Mouse (Mus musculus) Patski (cell line): ENCODE measurements around the gene Oprl1. TPM values are rescaled to one million over a fixed set of nuclear protein-coding genes. Genes with fewer than 3 reads are reported as not detected.

Source experiments
- ATAC-seq: fragments of 100-300 bp; one replicate; pipeline ENCODE4 v1.8.0; 2021
- CTCF ChIA-PET: fragments of 350-600 bp; sonication (Branson Sonifier 250); formaldehyde crosslinking; loops from one replicate; lab custom pipeline; 2022; ENCODE audit warnings: inconsistent platforms; lab: Charles Lee
- POLR2A ChIA-PET: fragments of 350-600 bp; sonication (Branson Sonifier 250); formaldehyde crosslinking; loops from one replicate; lab custom pipeline; 2022; ENCODE audit warnings: antibody characterized with exemption, inconsistent platforms; lab: Charles Lee
- DNase-seq: peaks from one replicate; pipeline ENCODE4 v3.0.0-alpha.2; 2011; ENCODE audit warnings: low read depth, low spot score
- H3K27me3 ChIP-seq: fragments of 371-371 bp; one replicate; pipeline ENCODE4 v1.5.1; 2021
- CTCF ChIP-seq: fragments of 100-300 bp; IDR thresholded peaks from one replicate; pipeline ENCODE4 v1.5.1; 2021
- in situ Hi-C: fragments of 300-500 bp; cut with MboI; formaldehyde crosslinking; loops from 3 replicates; pipeline ENCODE4 v1.11.1; 2018; ENCODE audit warnings: low pct_unique_long_range_greater_than_20kb, mixed read lengths
- polyA plus RNA-seq: library from polyadenylated mRNA; unstranded; gene quantifications from one replicate; pipeline ENCODE4 v1.2.3, GENCODE M21; 2021

The Oprl1 gene
- polyA plus RNA-seq, 1 experiment from 2014 or later: not detected

DNA sequence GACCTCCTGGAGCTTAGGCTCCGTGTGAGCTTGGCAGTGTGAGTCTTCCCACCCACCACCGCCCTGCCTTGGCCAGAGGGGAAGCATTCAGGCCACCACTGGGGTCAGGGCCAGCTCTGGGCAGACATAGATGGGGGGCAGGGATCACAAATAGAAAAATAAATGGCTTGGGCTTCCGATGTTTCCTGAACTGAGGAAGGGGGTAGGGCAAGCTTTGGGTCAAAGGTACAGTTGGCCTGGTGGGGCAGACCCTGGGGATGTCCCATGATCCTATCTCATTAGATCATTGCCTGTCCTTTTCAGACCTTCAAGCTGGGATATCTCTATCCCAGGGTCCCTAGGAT is 37.1 kb upstream of the Oprl1 start:
- DNase-seq: no peak
- ChIA-PET POLR2A (no interaction called here), CTCF (interaction anchor here (1.1 to 6.4 kb wide), 12 partner anchors 10 to 288 kb away, joined by 3 to 135 read pairs (median 7); partner anchors contain the start of gene Gm29797)
- ATAC-seq: no peak
- H3K27me3 ChIP-seq: peaks cover 9% of the 10 kb centered on the region
- no peak for TF ChIP-seq CTCF
- in situ Hi-C loops: loop anchor here (5.0 kb wide), 1 partner anchor 35 kb away; no protein-coding TSS in a partner anchor

GRCm38 (mm10) chr2:181678780-181679179 is 36.0 kb upstream of the Oprl1 start:
- CTCF ChIA-PET: interaction anchor here (0.6 to 6.4 kb wide), 32 partner anchors 8 to 376 kb away, joined by 3 to 135 read pairs (median 4); partner anchors contain the start of genes Abhd16b, Gm29797, Samd10 and Tpd52l2
- in situ Hi-C loops: loop anchor here (5.0 kb wide), 1 partner anchor 36 kb away; no protein-coding TSS in a partner anchor
- ATAC-seq: peak; percentile 80
- POLR2A ChIA-PET: no interaction called here
- no peaks in the 10 kb centered on the region for H3K27me3 ChIP-seq
- no peak for TF ChIP-seq CTCF
- DNase-seq: peak; percentile 48

DNA sequence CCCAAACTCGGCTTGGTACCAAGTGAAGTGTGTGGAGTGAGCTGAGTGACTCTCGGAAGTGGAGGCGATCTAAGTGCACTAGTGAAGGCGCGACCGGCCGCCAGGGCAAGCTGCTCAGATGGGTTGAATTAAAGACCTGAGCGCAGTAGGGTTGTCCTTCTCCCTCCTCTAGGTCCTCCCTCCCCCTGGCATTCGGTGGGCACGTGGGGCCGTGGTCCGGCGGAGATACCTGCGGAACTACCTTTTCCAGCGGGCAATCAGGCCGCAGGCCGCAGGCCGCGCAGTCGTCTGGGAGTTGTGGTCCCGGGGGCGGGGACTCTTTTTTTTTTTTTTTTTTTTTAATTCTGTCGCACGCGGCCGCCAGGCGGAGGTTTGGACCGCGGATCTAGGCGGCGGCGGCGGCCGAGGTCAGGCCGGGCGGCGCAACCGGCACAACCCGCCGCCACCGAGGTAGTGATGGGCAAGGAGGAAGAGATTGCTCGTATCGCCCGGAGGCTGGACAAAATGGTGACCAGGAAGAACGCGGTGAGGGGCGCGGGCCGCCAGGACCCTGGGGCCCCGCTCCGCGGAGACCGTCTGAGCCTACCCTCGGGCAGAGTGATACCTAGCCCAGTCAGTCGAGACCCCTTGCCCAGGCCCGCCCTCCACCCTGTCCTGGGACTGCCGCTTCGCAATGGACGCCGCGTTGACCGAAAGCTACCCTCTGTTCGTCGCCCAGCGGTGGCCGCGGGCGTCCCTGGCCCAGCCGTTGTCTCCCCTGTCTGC is 34.7 kb upstream of the Oprl1 start, which contains the start of gene Tcea2:
Tcea2 (plus strand) TSS at position 360 of the 765 bp plus-strand sequence.
- no peak for TF ChIP-seq CTCF
- POLR2A ChIA-PET: interaction anchor here (0.5 to 0.7 kb wide), 2 partner anchors 97 to 290 kb away, joined by 3 to 4 read pairs; no protein-coding TSS in a partner anchor
- CTCF ChIA-PET: interaction anchor here (1.1 to 6.4 kb wide), 7 partner anchors 10 to 184 kb away, joined by 3 to 135 read pairs (median 6); partner anchors contain the start of genes Gm29797 and Tpd52l2
- DNase-seq (peak; percentile 35), ATAC-seq (peak; percentile 46)
- H3K27me3 ChIP-seq: no peaks in the 10 kb centered on the region
- in situ Hi-C loops: loop anchor here (5.0 kb wide), 1 partner anchor 38 kb away; no protein-coding TSS in a partner anchor

DNA sequence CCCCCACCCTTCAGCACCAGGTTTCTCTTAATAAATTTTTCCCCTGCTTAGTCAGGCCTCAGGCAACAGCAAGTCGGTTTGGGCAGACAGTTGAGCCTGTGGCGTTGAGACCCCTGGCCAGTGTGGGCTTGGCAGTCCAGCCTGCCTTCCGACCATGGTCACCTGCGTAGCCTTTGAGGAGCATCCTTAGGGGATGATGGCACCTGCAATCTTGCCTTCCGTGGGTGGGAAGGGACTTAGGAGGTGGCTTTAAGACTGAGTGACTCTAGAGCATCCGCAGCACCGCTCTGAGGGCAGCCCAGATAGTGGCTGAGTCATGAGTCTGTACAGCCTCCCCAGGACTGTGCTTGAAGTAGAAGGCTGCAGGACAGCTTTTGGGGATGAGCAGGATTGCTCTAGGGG is 34.1 kb upstream of the Oprl1 start:
- POLR2A ChIA-PET: interaction anchor here (0.5 kb wide), 1 partner anchor 290 kb away, joined by 3 read pairs; no protein-coding TSS in a partner anchor
- TF ChIP-seq CTCF: no peak
- CTCF ChIA-PET: interaction anchor here (1.4 to 6.4 kb wide), 2 partner anchors 17 to 44 kb away, joined by 4 to 135 read pairs; partner anchors contain the start of gene Gm29797
- in situ Hi-C loops: no loop called here
- ATAC-seq (peak; percentile 6), DNase-seq (no peak)
- no peaks in the 10 kb centered on the region for H3K27me3 ChIP-seq

GRCm38 (mm10) chr2:181681978-181682377 is 32.8 kb upstream of the Oprl1 start:
- in situ Hi-C loops: no loop called here
- POLR2A ChIA-PET: no interaction called here
- no peak for TF ChIP-seq CTCF
- CTCF ChIA-PET: interaction anchor here (1.0 to 6.4 kb wide), 4 partner anchors 19 to 182 kb away, joined by 3 to 135 read pairs (median 4); partner anchors contain the start of genes Gm29797 and Polr3k
- H3K27me3 ChIP-seq: no peaks in the 10 kb centered on the region
- ATAC-seq (no peak), DNase-seq (no peak)

DNA sequence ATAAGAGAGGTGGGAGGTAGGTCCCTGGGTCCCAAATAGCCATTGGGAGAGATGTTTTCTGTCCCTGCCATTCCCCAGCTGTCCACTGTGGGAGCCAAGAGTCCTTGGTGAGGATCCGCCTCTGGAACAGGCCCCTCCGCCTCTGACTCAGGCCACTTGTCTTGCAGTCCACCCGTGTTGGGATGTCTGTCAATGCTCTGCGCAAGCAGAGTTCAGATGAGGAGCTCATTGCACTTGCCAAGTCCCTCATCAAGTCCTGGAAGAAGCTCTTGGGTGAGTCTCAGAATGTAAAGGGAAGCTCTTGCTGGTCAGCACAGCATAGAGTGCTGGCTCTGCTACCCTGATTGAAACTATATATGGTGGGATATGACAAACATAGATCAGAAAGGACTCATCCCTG is 31.4 kb upstream of the Oprl1 start:
- CTCF ChIA-PET: interaction anchor here (1.1 to 1.9 kb wide), 2 partner anchors 10 to 12 kb away, joined by 3 to 5 read pairs; partner anchors contain the start of gene Rgs19
- in situ Hi-C loops: no loop called here

DNA sequence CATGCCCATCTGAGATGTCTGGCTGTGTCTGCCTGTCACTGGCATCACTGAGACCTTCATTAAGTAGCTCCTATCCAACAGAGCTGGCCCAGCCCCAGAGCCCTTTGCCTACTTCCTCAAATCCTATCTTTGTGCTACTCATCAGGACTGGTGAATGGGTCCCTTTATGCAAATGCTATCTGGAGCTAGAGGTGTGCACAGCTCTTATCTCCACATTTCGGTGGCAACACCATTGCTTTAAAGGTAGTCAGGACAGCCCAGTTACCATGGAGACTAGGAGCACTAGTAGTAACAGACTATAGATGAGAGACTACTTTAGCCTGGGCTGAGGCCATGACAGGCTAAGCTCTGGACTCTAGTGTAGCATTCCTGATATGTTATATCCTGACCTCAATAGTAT is 30.1 kb upstream of the Oprl1 start:
- ChIA-PET CTCF (no interaction called here), POLR2A (no interaction called here)
- no peaks in the 10 kb centered on the region for H3K27me3 ChIP-seq
- DNase-seq (no peak), ATAC-seq (no peak)
- no peak for TF ChIP-seq CTCF
- in situ Hi-C loops: no loop called here

More for the DNA sequence above, 31.4 kb upstream of the Oprl1 start:
- TF ChIP-seq CTCF: no peak
- H3K27me3 ChIP-seq: no peaks in the 10 kb centered on the region
- ATAC-seq (no peak), DNase-seq (no peak)
- POLR2A ChIA-PET: no interaction called here

DNA sequence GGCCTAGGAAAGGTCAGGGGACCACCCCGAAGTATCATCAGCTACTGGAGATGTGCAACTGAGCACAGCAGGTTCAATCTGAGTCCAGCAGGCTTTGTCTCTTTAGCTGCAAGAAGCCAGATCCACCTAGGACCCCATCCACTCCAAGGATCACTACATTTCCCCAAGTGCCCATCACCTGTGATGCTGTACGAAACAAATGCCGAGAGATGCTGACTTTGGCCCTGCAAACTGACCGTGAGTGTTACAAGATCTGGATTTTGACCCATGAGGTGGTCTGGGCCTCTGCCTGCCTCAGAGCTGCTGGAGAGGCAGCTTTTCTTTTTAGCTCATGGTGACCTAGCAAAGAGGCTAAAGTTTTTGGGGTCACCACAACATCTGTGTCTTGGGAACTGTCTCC is 29.1 kb upstream of the Oprl1 start:
- CTCF ChIA-PET: no interaction called here
- no peak for TF ChIP-seq CTCF
- ATAC-seq: no peak

GRCm38 (mm10) chr2:181687586-181687985 is 27.2 kb upstream of the Oprl1 start:
- H3K27me3 ChIP-seq: no peaks in the 10 kb centered on the region
- ATAC-seq (no peak), DNase-seq (no peak)
- CTCF ChIA-PET: interaction anchor here (1.8 kb wide), 1 partner anchor 9 kb away, joined by 6 read pairs; no protein-coding TSS in a partner anchor
- no peak for TF ChIP-seq CTCF
- in situ Hi-C loops: no loop called here
- POLR2A ChIA-PET: no interaction called here

More for the DNA sequence above, 29.1 kb upstream of the Oprl1 start:
- H3K27me3 ChIP-seq: no peaks in the 10 kb centered on the region
- DNase-seq: no peak
- POLR2A ChIA-PET: interaction anchor here (0.6 kb wide), 1 partner anchor 64 kb away, joined by 3 read pairs; no protein-coding TSS in a partner anchor
- in situ Hi-C loops: no loop called here

GRCm38 (mm10) chr2:181689466-181690160 is 25.2 kb upstream of the Oprl1 start:
- ChIA-PET POLR2A (no interaction called here), CTCF (no interaction called here)
- in situ Hi-C loops: no loop called here
- ATAC-seq (no peak), DNase-seq (no peak)
- no peaks in the 10 kb centered on the region for H3K27me3 ChIP-seq
- no peak for TF ChIP-seq CTCF
